Mouse (Mus musculus): ENCODE measurements around the gene Lce1c.

Lce1c gene

DNA sequence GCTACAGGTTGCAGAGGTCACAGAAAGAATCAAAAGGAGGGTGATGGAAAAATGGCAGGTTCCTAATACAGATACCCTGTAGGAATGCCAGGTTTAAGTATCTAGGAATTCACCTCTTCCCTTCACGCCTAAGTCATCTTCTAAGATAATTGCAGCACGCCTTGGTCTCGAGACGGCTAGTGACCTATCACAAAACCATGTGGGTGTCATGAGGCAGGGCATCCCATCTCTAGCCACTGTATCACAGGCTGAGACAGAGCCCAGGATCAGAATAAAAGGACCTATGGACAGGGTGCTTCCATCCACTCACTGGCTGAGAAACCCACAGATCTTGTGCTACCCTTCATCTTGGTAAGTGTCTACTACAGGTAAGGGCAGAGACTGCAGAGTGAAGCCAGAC is at the start of gene Lce1c:
Gene Lce1c (plus strand): TSS at position 301 of the 400 bp plus-strand sequence.
- no peak for DNase-seq

DNA sequence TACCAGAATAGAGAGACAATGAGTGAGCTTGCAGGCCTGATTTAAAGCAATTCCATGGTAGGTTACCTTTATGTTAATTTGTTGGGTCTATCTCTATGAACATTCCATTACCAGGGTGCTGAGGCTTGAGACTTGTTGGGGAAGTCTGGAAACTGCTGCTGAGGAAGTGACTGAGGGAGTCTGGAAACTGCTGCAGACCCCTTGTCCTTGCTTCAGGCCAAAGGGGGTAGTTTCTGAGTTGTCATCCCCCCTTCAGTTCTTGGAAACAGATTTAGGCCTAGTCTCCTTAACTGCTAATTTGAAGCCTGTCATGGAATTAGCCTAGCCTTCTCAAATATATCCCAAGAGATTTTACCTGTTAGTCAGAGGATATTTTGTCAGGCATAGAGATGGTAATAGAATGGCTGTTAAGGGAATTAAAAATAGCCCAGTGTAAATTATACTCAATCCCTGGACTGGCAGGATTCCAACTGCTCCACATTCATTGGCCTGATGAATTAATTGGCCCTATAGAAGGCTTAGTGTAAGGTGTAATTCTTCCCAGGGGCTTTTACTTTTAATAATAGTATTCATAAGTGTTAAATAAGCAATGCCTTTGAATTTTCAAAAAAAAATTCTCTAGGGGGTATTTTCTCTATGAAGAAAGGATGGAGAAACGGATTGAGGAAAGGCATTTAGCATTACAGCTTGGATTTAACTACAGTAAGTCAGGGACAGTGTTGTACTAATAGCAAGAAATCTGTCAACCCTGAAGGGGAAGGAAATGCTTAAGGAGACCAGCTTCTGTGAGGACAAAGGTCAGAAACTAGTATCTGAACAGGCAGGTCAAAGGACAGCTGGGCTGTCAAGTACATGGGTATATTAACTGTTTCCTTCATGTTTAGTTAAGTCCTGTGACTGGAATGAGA is 41.0 kb upstream of the Lce1c start:
- DNase-seq = no peak

DNA sequence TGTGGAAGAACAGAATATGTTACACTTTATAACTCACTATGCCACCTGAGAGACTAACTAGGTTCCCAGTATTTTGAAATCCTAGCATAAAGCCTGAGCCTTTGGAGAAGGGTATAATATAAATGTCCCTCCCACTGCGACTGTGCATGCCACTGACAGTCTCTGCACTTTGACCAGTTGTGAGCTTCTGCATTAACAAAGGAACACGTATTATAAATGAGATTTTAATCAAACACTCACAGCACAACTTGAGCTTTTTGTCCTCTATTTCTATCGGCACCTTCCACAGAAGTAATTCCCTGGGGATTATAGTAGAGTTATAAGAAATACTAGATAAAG is 40.4 kb upstream of the Lce1c start:
- DNase-seq = no peak

DNA sequence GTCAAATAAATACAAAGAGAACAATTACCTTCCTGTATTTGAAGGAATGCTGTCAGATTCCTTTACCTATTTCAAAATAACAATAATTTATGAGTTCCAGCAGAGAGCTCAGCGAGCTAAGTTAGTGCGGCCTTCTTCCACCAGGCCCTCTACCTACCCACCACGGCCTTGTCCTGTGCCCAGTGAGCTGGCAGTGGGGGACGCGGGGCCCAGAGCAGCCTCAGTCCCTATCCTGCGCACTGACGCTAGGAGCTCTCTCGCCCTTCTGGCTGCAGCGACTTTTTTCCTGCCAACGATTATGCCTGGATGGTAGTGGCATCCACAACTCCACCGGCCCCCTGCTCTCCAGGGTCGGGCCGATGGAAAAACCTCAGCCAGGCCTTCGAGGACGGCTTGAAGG is 39.2 kb upstream of the Lce1c start:
- no peak for DNase-seq

DNA sequence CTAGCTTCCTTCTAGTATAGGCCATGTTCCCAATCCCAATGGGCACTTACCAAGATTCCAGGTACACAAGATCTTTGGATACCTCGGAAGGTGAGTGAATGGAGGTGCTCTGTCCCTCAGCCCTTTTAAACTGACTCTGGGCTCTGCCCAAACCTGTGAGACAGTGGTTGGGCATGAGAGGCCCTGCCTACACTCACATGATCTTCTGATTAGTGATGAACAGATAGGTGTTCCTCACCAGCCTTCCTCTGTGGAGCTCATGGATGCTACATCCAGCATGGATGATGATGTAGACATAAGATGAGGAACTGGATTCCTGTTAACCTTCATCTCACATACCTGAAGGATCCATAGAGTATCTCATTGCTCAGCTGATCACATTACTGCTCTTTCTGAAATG is 30.8 kb upstream of the Lce1c start, which contains the start of gene Lce1a1:
Gene Lce1a1 (minus strand): TSS at position 101 of the 400 bp plus-strand sequence.
- DNase-seq = no peak

DNA sequence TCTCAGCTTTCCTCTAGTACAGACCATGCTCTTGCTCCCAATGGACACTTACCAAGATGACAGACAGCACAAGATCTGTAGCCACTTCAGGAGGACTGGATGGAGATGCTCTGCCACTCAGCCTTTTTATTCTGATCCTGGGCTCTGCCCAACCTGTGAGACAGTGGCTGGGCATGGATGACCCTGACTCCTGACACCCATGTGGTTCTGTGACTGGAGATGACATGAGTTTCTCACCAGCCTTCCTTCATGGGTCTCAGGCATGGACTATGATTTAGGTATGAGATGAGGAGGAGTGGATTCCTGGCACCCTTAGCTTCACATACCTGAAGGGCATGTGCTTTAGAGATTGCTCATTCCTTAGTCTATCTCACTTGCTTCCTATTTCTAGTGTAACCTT is 22.2 kb upstream of the Lce1c start, which contains the start of gene Lce1b:
Gene Lce1b (minus strand): TSS at position 101 of the 400 bp plus-strand sequence.
- no peak for DNase-seq

DNA sequence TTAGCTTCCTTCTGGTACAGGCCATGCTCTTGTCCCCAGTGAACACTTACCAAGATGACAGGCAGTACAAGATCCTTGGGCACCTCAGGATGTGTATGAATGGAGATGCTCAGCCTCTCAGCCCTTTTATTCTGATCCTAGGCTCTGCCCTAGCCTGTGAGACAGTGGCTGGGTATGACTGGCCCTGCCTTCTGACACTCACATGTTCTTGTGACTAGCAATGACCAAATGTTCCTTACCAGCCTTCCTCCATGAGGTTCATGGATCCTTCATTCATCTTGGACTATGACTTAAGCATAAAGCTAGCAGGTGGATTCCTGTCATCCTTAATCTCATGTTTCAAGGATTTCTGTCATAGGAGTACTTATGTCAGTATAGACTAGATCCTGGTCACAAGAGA is 8.8 kb upstream of the Lce1c start, which contains the start of gene Lce1a2:
Gene Lce1a2 (minus strand): TSS at position 101 of the 400 bp plus-strand sequence.
- no peak for DNase-seq

DNA sequence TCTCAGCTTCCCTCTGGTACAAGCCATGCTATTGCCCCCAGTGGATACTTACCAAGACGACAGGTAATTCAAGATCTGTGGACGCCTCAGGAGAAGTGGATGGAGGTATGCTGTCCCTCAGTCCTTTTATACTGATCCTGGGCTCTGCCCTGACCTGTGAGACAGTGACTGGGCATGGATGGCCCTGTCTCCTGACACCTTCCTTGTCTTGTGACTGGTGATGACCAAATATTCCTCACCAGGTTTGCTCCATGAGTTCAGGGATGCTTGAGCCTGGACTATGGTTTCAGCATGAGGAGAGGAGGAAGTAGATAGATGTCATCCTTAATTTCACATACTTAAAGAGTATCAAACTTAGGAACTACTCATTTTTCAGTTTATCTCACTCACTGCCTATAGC is 8.1 kb downstream of the Lce1c start, which contains the start of gene Lce1d:
Gene Lce1d (minus strand): TSS at position 101 of the 400 bp plus-strand sequence.
- no peak for DNase-seq

DNA sequence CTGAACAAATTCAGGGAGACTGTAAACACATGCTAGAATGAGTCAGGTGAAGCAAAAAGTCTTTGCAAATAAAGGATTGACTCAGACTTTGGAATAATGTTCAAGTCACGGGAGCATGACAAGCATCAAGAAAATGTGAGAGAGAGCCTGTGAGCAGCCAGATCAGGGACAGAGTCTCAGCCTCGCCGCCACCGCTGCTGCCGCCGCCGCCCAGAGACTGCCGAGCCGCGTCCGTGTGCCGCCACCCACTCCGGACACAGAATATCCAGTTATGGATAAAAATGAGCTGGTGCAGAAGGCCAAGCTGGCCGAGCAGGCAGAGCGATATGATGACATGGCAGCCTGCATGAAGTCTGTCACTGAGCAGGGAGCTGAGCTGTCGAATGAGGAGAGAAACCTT is 10.1 kb downstream of the Lce1c start:
- DNase-seq = peak; percentile 4 to 11

DNA sequence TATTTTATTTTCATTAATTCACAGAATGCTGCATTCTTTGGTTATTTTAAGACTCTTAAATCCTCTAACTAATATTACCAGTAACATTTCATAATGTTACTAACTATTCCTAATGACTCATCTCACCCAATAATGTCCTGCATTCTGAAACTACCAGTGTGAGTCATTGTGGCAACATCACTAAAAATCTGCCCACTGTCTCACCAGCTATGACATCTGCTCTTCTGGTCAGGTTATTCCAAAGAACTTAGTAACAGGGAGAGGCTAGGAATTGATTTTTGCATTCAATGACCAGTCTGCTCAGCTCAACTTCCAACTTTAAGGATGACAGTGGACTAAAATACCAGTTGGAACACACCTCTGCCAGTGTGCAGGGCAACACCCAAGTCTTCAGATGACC is 12.6 kb downstream of the Lce1c start:
- no peak for DNase-seq

DNA sequence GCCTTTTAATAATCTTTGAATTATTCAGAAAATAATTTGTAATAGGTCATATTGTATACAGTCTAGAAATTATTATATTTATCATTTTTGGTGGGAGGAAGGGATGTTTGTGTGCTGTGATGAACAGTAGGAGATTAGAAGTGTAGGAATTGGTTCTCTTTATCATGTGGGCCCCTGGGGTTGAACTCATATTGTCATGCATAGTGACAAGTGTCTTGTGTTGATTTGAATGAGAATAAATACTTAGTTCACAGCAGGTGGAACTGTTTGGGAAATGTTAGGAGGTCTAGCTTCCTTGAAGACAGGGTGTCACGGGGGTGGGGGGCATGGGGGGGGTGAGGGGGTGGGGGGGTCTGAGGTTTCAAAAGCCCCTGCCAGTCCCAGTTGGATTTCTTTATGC is 15.6 kb downstream of the Lce1c start:
- DNase-seq = no peak

DNA sequence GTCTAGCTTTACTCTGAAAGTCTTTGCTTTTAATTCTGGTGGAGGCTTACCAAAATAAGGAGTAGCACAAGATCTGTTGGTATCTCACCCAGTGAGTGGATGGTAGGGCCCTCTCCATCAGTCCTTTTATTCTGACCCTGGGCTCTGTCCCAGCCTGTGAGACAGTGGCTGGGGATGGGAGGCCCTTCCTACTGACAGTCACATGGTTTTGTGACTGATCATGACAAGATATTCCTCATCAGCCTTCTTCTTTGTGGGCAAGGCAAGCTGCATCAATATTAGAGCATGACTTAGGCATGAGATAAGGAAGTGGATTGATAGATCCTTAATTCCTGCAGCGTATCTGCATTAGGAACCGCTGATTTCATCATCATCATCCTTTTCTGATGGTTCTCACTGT is 29.9 kb downstream of the Lce1c start, which contains the start of gene Lce1e:
Gene Lce1e (minus strand): TSS at position 101 of the 400 bp plus-strand sequence.
- no peak for DNase-seq

DNA sequence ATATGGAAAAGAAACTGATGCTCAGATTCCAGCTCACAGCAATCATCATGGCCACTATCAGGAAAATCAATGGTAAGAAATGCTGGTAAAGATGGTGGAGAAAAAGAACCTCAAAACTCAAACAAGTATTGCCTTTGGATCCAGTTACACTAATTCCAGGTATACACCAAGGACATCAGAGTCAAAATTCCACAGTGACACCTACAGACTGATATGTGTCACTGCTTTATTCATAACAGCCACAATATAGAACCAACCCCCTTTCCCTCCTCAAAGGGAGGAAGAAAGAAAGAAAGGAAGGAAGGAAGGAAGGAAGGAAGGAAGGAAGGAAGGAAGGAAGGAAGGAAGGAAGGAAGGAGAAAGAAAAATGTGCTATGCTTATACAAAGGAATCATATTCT is 36.1 kb downstream of the Lce1c start:
- no peak for DNase-seq

DNA sequence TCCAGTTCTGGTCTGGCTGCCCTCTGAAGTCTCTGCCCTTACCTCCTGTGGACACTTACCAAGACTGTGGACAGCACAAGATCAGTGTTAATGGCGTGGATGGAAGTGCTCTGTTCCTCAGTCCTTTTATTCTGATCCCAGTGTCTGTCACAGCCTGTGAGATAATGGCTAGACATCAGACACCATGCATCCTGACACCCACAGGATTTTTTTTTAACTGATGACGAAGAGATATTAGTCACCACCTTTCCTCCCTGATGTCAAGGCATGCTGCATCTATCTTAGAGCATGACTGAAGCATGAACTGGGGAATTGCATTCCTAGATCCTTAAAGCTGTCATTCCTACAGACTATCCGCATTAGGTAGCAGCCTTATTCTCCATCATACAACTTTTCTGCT is 41.2 kb downstream of the Lce1c start, which contains the start of gene Lce1f:
Gene Lce1f (minus strand): TSS at position 101 of the 400 bp plus-strand sequence.
- no peak for DNase-seq

DNA sequence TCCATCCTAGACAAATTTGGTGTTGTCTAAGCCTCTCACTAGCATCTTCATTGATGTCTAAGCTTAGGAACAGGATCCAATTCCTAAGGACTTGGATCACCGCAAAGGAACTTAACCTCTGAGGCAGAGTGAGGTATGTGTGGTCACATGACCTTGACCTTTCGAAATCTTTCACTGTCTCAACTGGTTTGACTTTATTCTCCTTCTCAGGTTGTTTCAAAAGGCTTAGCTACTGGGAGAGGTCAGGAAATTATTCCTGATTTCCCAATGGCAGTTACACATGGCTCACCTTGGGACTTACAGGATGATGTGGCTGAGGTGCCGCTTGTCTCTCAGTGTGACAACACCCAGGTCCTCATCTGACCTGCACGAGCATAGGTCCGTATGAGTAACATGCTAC is 43.6 kb downstream of the Lce1c start:
- no peak for DNase-seq

Data from lung, adult 18-20 months (tissue).